Comparison of ENCODE assay signal across 21 mouse cellular contexts in the genomic region with DNA sequence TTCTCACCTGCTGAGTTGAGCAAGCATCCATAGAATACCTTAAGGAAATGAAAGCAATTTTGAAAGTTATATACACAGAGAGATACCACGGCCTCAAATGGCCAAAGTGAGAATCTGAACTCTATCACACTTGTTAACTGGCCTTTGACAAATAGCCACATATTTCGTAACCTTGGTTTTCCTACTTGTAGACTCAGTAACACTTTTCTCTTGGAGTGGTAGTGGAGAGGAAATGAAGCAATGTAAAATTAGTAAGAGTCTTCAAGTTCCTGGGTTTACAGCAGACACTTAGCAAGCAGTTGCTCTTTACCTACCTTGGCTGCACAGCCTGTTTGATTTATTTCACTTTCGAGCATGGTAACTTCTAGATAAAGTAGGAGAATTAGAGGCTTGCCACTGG. TPM values are rescaled to one million over a fixed set of nuclear protein-coding genes. Genes with fewer than 3 reads are reported as not detected.
A peak's percentile ranks its signal among the peaks of the same experiment; 100 is the strongest.
DNase-seq lines count a peak whose midpoint lies in the region; ATAC-seq and TF ChIP-seq lines count a peak whose summit lies in the region.
"Had no signal": no experiment of that assay in that cellular context is flagged by ENCODE, and none has a peak within 500 bp of the region (broad histone marks: within the 10 kb centered on the region; RNA-seq: fewer than 3 reads in every experiment).

No protein-coding gene starts in this region.

- H3K4me3 ChIP-seq in kidney, embryonic 15.5 days (replicated peaks), result no peak overlapping the region
- H3K4me3 ChIP-seq in kidney, embryonic 14.5 days (ENCODE audit: low read length), result no peak overlapping the region
- H3K4me3 ChIP-seq in stomach, embryonic 16.5 days (replicated peaks; ENCODE audit: low read length), result no peak overlapping the region
- no peak overlapping the region for H3K4me3 ChIP-seq in stomach, postnatal 0 days (ENCODE audit: low read depth, low read length)
- H3K4me3 ChIP-seq: embryonic facial prominence, embryonic 13.5 days; forebrain, embryonic 10.5 days; hindbrain, embryonic 10.5 days had no signal

- no peaks in the 10 kb centered on the region for H3K27me3 ChIP-seq in kidney, embryonic 15.5 days
- no peaks in the 10 kb centered on the region for H3K27me3 ChIP-seq in kidney, embryonic 14.5 days (ENCODE audit: control insufficient read depth, insufficient read depth, low read length)
- H3K27me3 ChIP-seq in stomach, embryonic 16.5 days (ENCODE audit: control insufficient read depth, insufficient read depth, low read length), result no peaks in the 10 kb centered on the region
- H3K27me3 ChIP-seq in stomach, postnatal 0 days (ENCODE audit: control insufficient read depth, insufficient read depth, low read length), result no peaks in the 10 kb centered on the region
- H3K27me3 ChIP-seq: embryonic facial prominence, embryonic 13.5 days had no signal

- no peaks in the 10 kb centered on the region for H3K9me3 ChIP-seq in kidney, embryonic 15.5 days (replicated peaks)
- H3K9me3 ChIP-seq in kidney, embryonic 14.5 days (ENCODE audit: control insufficient read depth, low read length), result no peaks in the 10 kb centered on the region
- no peaks in the 10 kb centered on the region for H3K9me3 ChIP-seq in stomach, embryonic 16.5 days (replicated peaks; ENCODE audit: control insufficient read depth, low read length)
- no peaks in the 10 kb centered on the region for H3K9me3 ChIP-seq in stomach, postnatal 0 days (ENCODE audit: control insufficient read depth, low read length)
- H3K9me3 ChIP-seq: embryonic facial prominence, embryonic 13.5 days; forebrain, embryonic 10.5 days; hindbrain, embryonic 10.5 days had no signal

- no peak overlapping the region for H3K4me2 ChIP-seq in kidney, embryonic 15.5 days
- no peak overlapping the region for H3K4me2 ChIP-seq in kidney, embryonic 14.5 days (replicated peaks; ENCODE audit: low read depth, low read length)
- H3K4me2 ChIP-seq in stomach, embryonic 16.5 days (ENCODE audit: low read depth, low read length), result no peak overlapping the region
- no peak overlapping the region for H3K4me2 ChIP-seq in stomach, postnatal 0 days (replicated peaks; ENCODE audit: low read depth)
- H3K4me2 ChIP-seq: embryonic facial prominence, embryonic 13.5 days had no signal

- H3K36me3 ChIP-seq in kidney, embryonic 15.5 days, result no peaks in the 10 kb centered on the region
- H3K36me3 ChIP-seq in kidney, embryonic 14.5 days (ENCODE audit: control insufficient read depth, insufficient read depth, low read length), result no peaks in the 10 kb centered on the region
- H3K36me3 ChIP-seq in stomach, embryonic 16.5 days (ENCODE audit: control insufficient read depth, insufficient read depth, low read length), result no peaks in the 10 kb centered on the region
- no peaks in the 10 kb centered on the region for H3K36me3 ChIP-seq in stomach, postnatal 0 days (ENCODE audit: control insufficient read depth, insufficient read depth, low read length)
- H3K36me3 ChIP-seq: embryonic facial prominence, embryonic 13.5 days; forebrain, embryonic 10.5 days; hindbrain, embryonic 10.5 days had no signal

- no peak for ATAC-seq in kidney, embryonic 15.5 days (replicated peaks; ENCODE audit: low FRiP score)
- no peak for ATAC-seq in kidney, embryonic 14.5 days (ENCODE audit: low FRiP score, low TSS enrichment)
- no peak for ATAC-seq in stomach, embryonic 16.5 days (ENCODE audit: insufficient read depth, low FRiP score)
- ATAC-seq in stomach, postnatal 0 days (ENCODE audit: low FRiP score, low TSS enrichment), result no peak
- peak; percentile 73 for ATAC-seq in granulocyte monocyte progenitor cell, adult 5-6 weeks (replicated peaks; ENCODE audit: poor library complexity, severe bottlenecking)
- ATAC-seq: midbrain, embryonic 16.5 days had no signal

- 0 out of 2 replicates have a peak overlapping the region, but pooled peaks have one; percentile 5 for H3K27ac ChIP-seq in kidney, embryonic 15.5 days
- no peak overlapping the region for H3K27ac ChIP-seq in kidney, embryonic 14.5 days (ENCODE audit: low read depth, low read length)
- H3K27ac ChIP-seq in stomach, embryonic 16.5 days (ENCODE audit: low read length), result 0 out of 2 replicates have a peak overlapping the region, but pooled peaks have one; percentile 3
- H3K27ac ChIP-seq in stomach, postnatal 0 days (replicated peaks), result no peak overlapping the region
- H3K27ac ChIP-seq: embryonic facial prominence, embryonic 13.5 days; forebrain, embryonic 10.5 days; hindbrain, embryonic 10.5 days had no signal

- no peak for DNase-seq in stomach, postnatal 0 days (ENCODE audit: low spot score)
- DNase-seq in cerebellum, adult 9-11 months, result no peak
- no peak for DNase-seq in natural killer cell, adult 2 months (ENCODE audit: low spot score in 2 of 2)
- DNase-seq: adrenal gland, postnatal 10 days; cerebellum, adult 2 months; heart, adult 2 months; kidney, adult 2 months; kidney, postnatal 36 days; liver; thymus, postnatal 36 days had no signal

- no peak for TF ChIP-seq CTCF in stomach, postnatal 0 days (IDR thresholded peaks at IDR 0.05; ENCODE audit: low read depth)

- TF ChIP-seq EP300 in stomach, postnatal 0 days (optimal IDR thresholded peaks at IDR 0.05), result no peak

- no peak overlapping the region for H3K9ac ChIP-seq in kidney, embryonic 15.5 days
- no peak overlapping the region for H3K9ac ChIP-seq in kidney, embryonic 14.5 days (ENCODE audit: low read depth, low read length)
- H3K9ac ChIP-seq in stomach, embryonic 16.5 days (ENCODE audit: low read length), result no peak overlapping the region
- no peak overlapping the region for H3K9ac ChIP-seq in stomach, postnatal 0 days (ENCODE audit: low read length)
- H3K9ac ChIP-seq: embryonic facial prominence, embryonic 13.5 days had no signal

- H3K4me1 ChIP-seq in kidney, embryonic 15.5 days, result no peaks in the 10 kb centered on the region
- H3K4me1 ChIP-seq in kidney, embryonic 14.5 days (ENCODE audit: control insufficient read depth, insufficient read depth, low read length), result no peaks in the 10 kb centered on the region
- 0 out of 2 replicates have a peak, but pooled peaks cover 2% of the 10 kb centered on the region for H3K4me1 ChIP-seq in stomach, embryonic 16.5 days (ENCODE audit: control insufficient read depth, insufficient read depth, low read length)
- H3K4me1 ChIP-seq in stomach, postnatal 0 days (replicated peaks; ENCODE audit: control insufficient read depth, insufficient read depth), result peaks cover 4% of the 10 kb centered on the region; the same call in 1 of the 2 replicates
- H3K4me1 ChIP-seq: hindbrain, embryonic 10.5 days had no signal

- WGBS in kidney, embryonic 15.5 days, result 83% methylated on average over 3 of the region's 3 CpGs
- 83% methylated on average over 3 of the region's 3 CpGs for WGBS in kidney, embryonic 14.5 days
- 68% methylated on average over 3 of the region's 3 CpGs for WGBS in stomach, embryonic 16.5 days
- 71% methylated on average over 3 of the region's 3 CpGs for WGBS in stomach, postnatal 0 days

RNA-seq across cellular contexts. Expression of gene Ch25h, which starts 30.2 kb away (rescaled TPM):
- 1.8 and 2.2 TPM in 2 replicates for polyA plus RNA-seq in kidney, embryonic 15.5 days (2015; fragmentation: Nextera tagmentation; extraction: Ambion mirVana)
- polyA plus RNA-seq in kidney, embryonic 14.5 days (2014; fragmentation: Nextera tagmentation; extraction: Ambion mirVana), result 1.4 and 2.1 TPM in 2 replicates
- 2.7 and 4.1 TPM in 2 replicates for polyA plus RNA-seq in stomach, embryonic 16.5 days (2015; fragmentation: Nextera tagmentation; extraction: Ambion mirVana)
- polyA plus RNA-seq in stomach, postnatal 0 days (2015; fragmentation: Nextera tagmentation; extraction: Ambion mirVana), result 3.7 and 4.6 TPM in 2 replicates
- not detected in 2 replicates for total RNA-seq in granulocyte monocyte progenitor cell, adult 5-6 weeks (2014; fragmentation: Nextera tagmentation)
- total RNA-seq in granulocyte monocyte progenitor cell, adult 5-6 weeks (2017), result not detected in 2 replicates
- total RNA-seq: gastrocnemius, adult 8-10 months; megakaryocyte-erythroid progenitor cell, adult 5-6 weeks; MEL had no signal

Comparison
In these comparisons a context has a peak if more than half of its experiments do, and no peak if none do; other contexts are left out.
1. H3K27ac ChIP-seq: peak in kidney, embryonic 15.5 days (single experiment) and stomach, embryonic 16.5 days (single experiment); none in kidney, embryonic 14.5 days (single experiment) and stomach, postnatal 0 days (single experiment).